Mouse (Mus musculus): ENCODE data around the gene Nhlh1.

The Nhlh1 gene

GRCm38 (mm10) chr1:172016660-172017516, 40.5 kb downstream of the Nhlh1 start:
- peak in 1 of 2 experiments; percentile 51 for DNase-seq (ENCODE audit: low spot score in 2 of 2)

- DNase-seq (ENCODE audit: low spot score in 2 of 2), result no peak
These were observed 41.3 kb downstream of the Nhlh1 start for GRCm38 (mm10) chr1:172016031-172016430.

- no peak for DNase-seq (ENCODE audit: low spot score in 2 of 2)
These were observed 41.9 kb downstream of the Nhlh1 start for GRCm38 (mm10) chr1:172015312-172015939.

DNA sequence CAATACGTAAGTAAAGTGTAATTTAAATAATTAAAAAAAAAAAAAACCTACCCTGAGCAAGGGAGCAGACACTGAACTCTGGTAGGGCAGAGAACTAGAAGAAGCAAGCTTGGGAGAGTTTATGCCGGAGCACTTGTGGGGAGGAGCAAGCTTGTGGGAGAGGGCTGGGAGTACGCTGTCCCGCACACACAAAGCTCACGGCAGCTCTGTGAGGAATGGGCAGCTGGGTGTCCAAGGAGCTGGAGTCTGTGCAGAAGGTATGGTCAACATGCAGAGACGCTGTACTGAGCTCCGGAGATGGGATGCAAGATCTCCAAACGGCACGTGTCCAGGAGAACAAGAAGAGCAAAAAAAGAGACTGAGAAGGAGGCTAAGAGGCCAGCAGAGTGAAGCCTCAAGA, 42.6 kb downstream of the Nhlh1 start:
- DNase-seq (ENCODE audit: low spot score in 2 of 2), result no peak

DNA sequence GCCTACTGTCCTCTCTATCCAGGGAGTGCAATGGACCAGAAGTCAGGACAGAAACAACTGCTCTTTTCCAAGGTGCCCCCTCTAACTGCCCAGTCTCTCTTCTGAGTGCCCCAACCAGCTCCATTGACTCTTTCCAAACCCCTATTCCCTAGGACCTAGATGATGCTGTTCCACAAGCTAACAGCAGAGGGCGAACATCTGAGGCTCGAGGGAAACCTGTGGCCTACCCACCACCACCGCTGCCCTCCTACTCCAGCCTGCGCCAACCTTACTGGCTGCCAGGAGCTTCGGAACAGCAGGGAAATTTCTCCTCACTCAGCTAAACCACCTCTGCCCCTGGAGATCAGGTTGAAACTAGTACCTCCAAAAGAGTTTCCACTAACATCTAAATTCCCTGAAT, 45.3 kb downstream of the Nhlh1 start:
- peak in 1 of 2 experiments; percentile 82 for DNase-seq (ENCODE audit: low spot score in 2 of 2)

GRCm38 (mm10) chr1:172010042-172010824, 47.1 kb downstream of the Nhlh1 start:
- DNase-seq (ENCODE audit: low spot score in 2 of 2), result peak in 1 of 2 experiments; percentile 23

- peak in 1 of 2 experiments; percentile 13 for DNase-seq (ENCODE audit: low spot score in 2 of 2)
These were observed 48.0 kb downstream of the Nhlh1 start for GRCm38 (mm10) chr1:172009406-172009805.

DNA sequence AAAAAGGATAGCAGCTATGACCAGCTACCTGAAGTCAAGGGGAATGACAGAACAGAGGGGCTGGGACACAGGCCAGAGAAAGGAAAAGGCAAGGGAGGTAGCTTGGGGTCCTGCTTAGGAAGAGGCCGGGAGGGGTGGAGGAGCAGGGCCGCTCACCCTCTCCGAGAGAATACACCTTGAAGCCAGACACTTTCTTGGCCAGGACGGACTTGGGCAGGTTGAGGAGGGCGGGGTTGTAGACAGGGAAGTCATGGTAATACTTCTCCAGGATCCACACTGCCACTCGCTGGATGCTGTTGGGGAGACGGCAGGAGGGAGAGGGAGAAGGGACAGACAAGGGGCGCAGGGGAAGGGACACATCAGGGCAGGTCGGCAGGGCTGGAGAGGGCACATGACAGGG, 49.0 kb downstream of the Nhlh1 start:
- peak in 1 of 2 experiments; percentile 21 for DNase-seq (ENCODE audit: low spot score in 2 of 2)

GRCm38 (mm10) chr1:172007761-172008160, 49.6 kb downstream of the Nhlh1 start:
- DNase-seq (ENCODE audit: low spot score in 2 of 2), result peak in 1 of 2 experiments; percentile 21
